Mouse (Mus musculus): ENCODE measurements around the gene Eea1. TPM values are rescaled to one million over a fixed set of nuclear protein-coding genes. Genes with fewer than 3 reads are reported as not detected.
A peak's percentile ranks its signal among the peaks of the same experiment; 100 is the strongest.

Gene Eea1
- total RNA-seq, 4 experiments from 2014 or later: 35.3 to 38.5 (median 36.6) TPM

- DNase-seq (ENCODE audit: low spot score in 2 of 2): no peak
Measured at GRCm38 (mm10) chr10:95945086-95945485, 4.6 kb downstream of the Eea1 start.

GRCm38 (mm10) chr10:95949410-95949809, 9.0 kb downstream of the Eea1 start:
- no peak for DNase-seq (ENCODE audit: low spot score in 2 of 2)

GRCm38 (mm10) chr10:95950194-95950593, 9.7 kb downstream of the Eea1 start:
- DNase-seq (ENCODE audit: low spot score in 2 of 2): no peak

- DNase-seq (ENCODE audit: low spot score in 2 of 2): no peak
Measured at GRCm38 (mm10) chr10:95950797-95951196, 10.3 kb downstream of the Eea1 start.

GRCm38 (mm10) chr10:95951346-95951745, 10.9 kb downstream of the Eea1 start:
- DNase-seq (ENCODE audit: low spot score in 2 of 2): no peak

- DNase-seq (ENCODE audit: low spot score in 2 of 2): no peak
Measured at GRCm38 (mm10) chr10:95956629-95957028, 16.2 kb downstream of the Eea1 start.

GRCm38 (mm10) chr10:95957574-95957973, 17.1 kb downstream of the Eea1 start:
- DNase-seq (ENCODE audit: low spot score in 2 of 2): no peak

- no peak for DNase-seq (ENCODE audit: low spot score in 2 of 2)
Measured at GRCm38 (mm10) chr10:95964679-95965078, 24.2 kb downstream of the Eea1 start.

GRCm38 (mm10) chr10:95969694-95970093, 29.2 kb downstream of the Eea1 start:
- no peak for DNase-seq (ENCODE audit: low spot score in 2 of 2)

- DNase-seq (ENCODE audit: low spot score in 2 of 2): no peak
Measured at GRCm38 (mm10) chr10:95970744-95971212, 30.3 kb downstream of the Eea1 start.

GRCm38 (mm10) chr10:95971341-95971740, 30.9 kb downstream of the Eea1 start:
- DNase-seq (ENCODE audit: low spot score in 2 of 2): no peak

GRCm38 (mm10) chr10:95971942-95972341, 31.5 kb downstream of the Eea1 start:
- no peak for DNase-seq (ENCODE audit: low spot score in 2 of 2)

- DNase-seq (ENCODE audit: low spot score in 2 of 2): no peak
Measured at GRCm38 (mm10) chr10:95974462-95974861, 34.0 kb downstream of the Eea1 start.

- DNase-seq (ENCODE audit: low spot score in 2 of 2): no peak
Measured at GRCm38 (mm10) chr10:95976798-95977197, 36.3 kb downstream of the Eea1 start.

- no peak for DNase-seq (ENCODE audit: low spot score in 2 of 2)
Measured at GRCm38 (mm10) chr10:95989731-95990130, 49.3 kb downstream of the Eea1 start.

GRCm38 (mm10) chr10:95991176-95991575, 50.7 kb downstream of the Eea1 start:
- DNase-seq (ENCODE audit: low spot score in 2 of 2): no peak

GRCm38 (mm10) chr10:96000904-96001303, 60.5 kb downstream of the Eea1 start:
- DNase-seq (ENCODE audit: low spot score in 2 of 2): no peak

GRCm38 (mm10) chr10:96015738-96016137, 75.3 kb downstream of the Eea1 start:
- no peak for DNase-seq (ENCODE audit: low spot score in 2 of 2)

- no peak for DNase-seq (ENCODE audit: low spot score in 2 of 2)
Measured at GRCm38 (mm10) chr10:96017418-96017817, 77.0 kb downstream of the Eea1 start.

GRCm38 (mm10) chr10:96033356-96033984, 93.0 kb downstream of the Eea1 start:
- peak in 1 of 2 experiments; percentile 5 for DNase-seq (ENCODE audit: low spot score in 2 of 2)

GRCm38 (mm10) chr10:96034106-96034505, 93.7 kb downstream of the Eea1 start:
- DNase-seq (ENCODE audit: low spot score in 2 of 2): no peak

- DNase-seq (ENCODE audit: low spot score in 2 of 2): no peak
Measured at GRCm38 (mm10) chr10:96035951-96036350, 95.5 kb downstream of the Eea1 start.

GRCm38 (mm10) chr10:96044216-96044615, 103.8 kb downstream of the Eea1 start:
- no peak for DNase-seq (ENCODE audit: low spot score in 2 of 2)

Measured in left cerebral cortex, adult 8-10 months (tissue).